Mouse (Mus musculus) fibroblast of lung, adult 2 months (primary cell): ENCODE results near the gene Smc3.
A peak's percentile ranks its signal among the peaks of the same experiment; 100 is the strongest.

Experiments
- DNase-seq: peaks from one replicate; pipeline ENCODE4 v3.0.0-alpha.2; 2011; ENCODE audit warnings: low read depth

Smc3 gene

GRCm38 (mm10) chr19:53599757-53600539, at the start of gene Smc3:
Smc3 (plus strand) TSS chr19:53600398.
- peak; percentile 94 for DNase-seq

GRCm38 (mm10) chr19:53550972-53551371, 49.2 kb upstream of the Smc3 start:
- no peak for DNase-seq

GRCm38 (mm10) chr19:53552216-53552786, 47.9 kb upstream of the Smc3 start:
- DNase-seq: no peak

GRCm38 (mm10) chr19:53552795-53553194, 47.4 kb upstream of the Smc3 start:
- DNase-seq: peak; percentile 67

- no peak for DNase-seq
These were observed 45.8 kb upstream of the Smc3 start for GRCm38 (mm10) chr19:53554402-53554801.

GRCm38 (mm10) chr19:53554981-53555616, 45.1 kb upstream of the Smc3 start:
- DNase-seq: peak; percentile 93

GRCm38 (mm10) chr19:53556841-53557240, 43.4 kb upstream of the Smc3 start:
- no peak for DNase-seq

GRCm38 (mm10) chr19:53557267-53557936, 42.8 kb upstream of the Smc3 start:
- peak; percentile 39 for DNase-seq

- DNase-seq: no peak
These were observed 39.8 kb upstream of the Smc3 start for GRCm38 (mm10) chr19:53560436-53560835.

- DNase-seq: no peak
These were observed 36.0 kb upstream of the Smc3 start for GRCm38 (mm10) chr19:53564174-53564573.

- DNase-seq: no peak
These were observed 34.5 kb upstream of the Smc3 start for GRCm38 (mm10) chr19:53565565-53566277.

GRCm38 (mm10) chr19:53567864-53568263, 32.3 kb upstream of the Smc3 start:
- DNase-seq: no peak

- DNase-seq: no peak
These were observed 31.6 kb upstream of the Smc3 start for GRCm38 (mm10) chr19:53568553-53568952.

- no peak for DNase-seq
These were observed 29.1 kb upstream of the Smc3 start for GRCm38 (mm10) chr19:53571056-53571455.

- DNase-seq: no peak
These were observed 28.4 kb upstream of the Smc3 start for GRCm38 (mm10) chr19:53571501-53572428.

- no peak for DNase-seq
These were observed 27.6 kb upstream of the Smc3 start for GRCm38 (mm10) chr19:53572607-53573006.

GRCm38 (mm10) chr19:53573151-53573550, 27.0 kb upstream of the Smc3 start:
- no peak for DNase-seq

- no peak for DNase-seq
These were observed 26.1 kb upstream of the Smc3 start for GRCm38 (mm10) chr19:53574131-53574530.

- DNase-seq: no peak
These were observed 25.7 kb upstream of the Smc3 start for GRCm38 (mm10) chr19:53574546-53574945.

GRCm38 (mm10) chr19:53575296-53576010, 24.7 kb upstream of the Smc3 start:
- no peak for DNase-seq
